Mouse (Mus musculus): ENCODE results near the gene Gm19684.

- TF ChIP-seq CTCF (IDR thresholded peaks at IDR 0.05; ENCODE audit: extremely low read depth, insufficient read depth, insufficient read length, insufficient replicate concordance) (no peak), POLR2A (IDR thresholded peaks at IDR 0.05; ENCODE audit: low read depth, low read length) (no peak)
Measured at GRCm38 (mm10) chr17:36083870-36084451, 37.5 kb upstream of the Gm19684 start.

Measured in spleen, adult 2 months (tissue).